Mouse (Mus musculus) thymus, adult 2 months (tissue): Measurements from ENCODE around the gene Trp53. TPM values are rescaled to one million over a fixed set of nuclear protein-coding genes. Genes with fewer than 3 reads are reported as not detected.
A peak's percentile ranks its signal among the peaks of the same experiment; 100 is the strongest.

Experiments used
- DNase-seq: peaks from one replicate; pipeline ENCODE4 v3.0.0; 2021
- H3K27ac ChIP-seq: fragments of 200-500 bp; 2 replicates; pipeline ENCODE4 v1.5.1; 2012; ENCODE audit warnings: low read length, control low read depth; ENCODE audit not compliant: control insufficient read depth, insufficient read depth
- H3K27me3 ChIP-seq: fragments of 200-500 bp; 2 replicates; pipeline ENCODE4 v1.6.1; 2012; ENCODE audit warnings: mild to moderate bottlenecking, low read length, moderate library complexity, mixed read lengths; ENCODE audit not compliant: control insufficient read depth, insufficient read depth
- H3K36me3 ChIP-seq: fragments of 200-500 bp; 2 replicates; pipeline ENCODE4 v1.6.1; 2012; ENCODE audit warnings: mild to moderate bottlenecking, low read length, moderate library complexity; ENCODE audit not compliant: control insufficient read depth, insufficient read depth
- H3K4me1 ChIP-seq: fragments of 200-500 bp; replicated peaks from 2 replicates; pipeline ENCODE4 v1.6.1; 2012; ENCODE audit warnings: low read length; ENCODE audit not compliant: control insufficient read depth, insufficient read depth
- H3K4me3 ChIP-seq: fragments of 200-500 bp; 2 replicates; pipeline ENCODE4 v1.5.1; 2012; ENCODE audit warnings: mild to moderate bottlenecking, low read length, control low read depth, moderate library complexity; ENCODE audit not compliant: control insufficient read depth, insufficient read depth
- CTCF ChIP-seq: fragments of 200-500 bp; IDR thresholded peaks from 2 replicates; pipeline ENCODE4 v1.5.1; 2012; ENCODE audit warnings: mild to moderate bottlenecking, control low read depth, low read length, moderate library complexity, borderline replicate concordance; ENCODE audit not compliant: control insufficient read depth, poor library complexity, insufficient read depth; ENCODE audit errors: extremely low read depth
- POLR2A ChIP-seq: fragments of 200-500 bp; IDR thresholded peaks from 2 replicates; pipeline ENCODE4 v1.6.1; 2012; ENCODE audit warnings: mild to moderate bottlenecking, low read length, control low read depth, moderate library complexity; ENCODE audit not compliant: control insufficient read depth, poor library complexity, insufficient read depth; ENCODE audit errors: extremely low read depth
- WGBS: fragments of 180-500 bp; shearing (Covaris S2); methylation state at CpG from one replicate; pipeline ENCODE4 v1.1.7; 2018; 5-methylcytosine and 5-hydroxymethylcytosine counted together
- polyA plus RNA-seq: library from polyadenylated mRNA; depleted of rRNA; stranded (reverse); fragments of >200 nt; gene quantifications from 2 replicates; pipeline ENCODE4 v1.2.3, GENCODE M21; 2012

Trp53 gene
- polyA plus RNA-seq, 1 experiment, result 266 TPM

DNA sequence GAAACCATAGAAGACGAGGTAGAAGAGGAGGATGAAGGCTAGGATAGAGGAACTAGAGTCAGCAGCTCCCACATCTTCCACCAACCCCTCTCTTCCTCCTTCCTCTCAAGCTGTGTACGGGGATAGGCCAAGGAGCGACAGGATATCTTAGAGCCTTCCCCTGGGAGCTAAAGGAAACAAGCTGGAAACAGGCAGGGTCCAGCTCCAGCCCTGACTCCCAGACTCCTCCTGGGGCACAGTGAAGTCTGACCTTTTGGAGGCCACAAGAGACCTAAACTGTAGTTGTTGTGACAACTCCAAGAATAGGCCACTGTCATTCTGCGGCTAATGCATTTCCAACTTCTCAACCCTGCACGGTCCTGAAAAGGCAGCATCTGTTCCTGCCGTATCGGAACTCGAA is 23.4 kb downstream of the Trp53 start:
- Histone ChIP-seq H3K36me3 (no peaks in the 10 kb centered on the region), H3K27me3 (peaks cover 6% of the 10 kb centered on the region; the same call in 1 of the 2 replicates), H3K27ac (no peak overlapping the region), H3K4me3 (no peak overlapping the region), H3K4me1 (peaks cover 17% of the 10 kb centered on the region)
- no peak for DNase-seq
- 84% methylated on average over 8 of the region's 8 CpGs for WGBS
- TF ChIP-seq CTCF, result no peak
- no peak for TF ChIP-seq POLR2A

DNA sequence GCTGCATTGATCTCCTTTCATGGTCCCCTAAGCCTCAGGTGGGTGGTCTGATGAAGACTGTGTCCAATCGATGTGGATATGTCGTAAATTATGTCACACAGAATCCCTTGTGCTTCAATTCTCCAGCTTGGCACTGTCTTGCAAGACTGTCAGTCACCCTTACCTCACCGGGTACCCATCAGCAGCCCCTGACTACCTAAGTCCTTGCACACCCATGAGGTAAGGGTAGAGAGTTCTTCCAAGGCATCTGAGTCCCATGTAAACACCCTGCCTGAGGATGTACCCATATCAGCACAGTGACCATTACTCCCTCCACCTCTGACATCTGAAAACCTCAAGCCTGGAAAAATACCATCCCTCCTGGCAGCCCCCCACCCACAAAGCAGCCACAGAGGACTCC is 24.2 kb downstream of the Trp53 start:
- no peak for TF ChIP-seq POLR2A
- no peak for TF ChIP-seq CTCF
- H3K27me3 ChIP-seq, result peaks cover 6% of the 10 kb centered on the region; the same call in 1 of the 2 replicates
- H3K36me3 ChIP-seq, result no peaks in the 10 kb centered on the region
- 77% methylated on average over 3 of the region's 3 CpGs for WGBS
- H3K4me3 ChIP-seq, result no peak overlapping the region
- H3K27ac ChIP-seq, result no peak overlapping the region
- DNase-seq, result no peak
- peaks cover 17% of the 10 kb centered on the region for H3K4me1 ChIP-seq

DNA sequence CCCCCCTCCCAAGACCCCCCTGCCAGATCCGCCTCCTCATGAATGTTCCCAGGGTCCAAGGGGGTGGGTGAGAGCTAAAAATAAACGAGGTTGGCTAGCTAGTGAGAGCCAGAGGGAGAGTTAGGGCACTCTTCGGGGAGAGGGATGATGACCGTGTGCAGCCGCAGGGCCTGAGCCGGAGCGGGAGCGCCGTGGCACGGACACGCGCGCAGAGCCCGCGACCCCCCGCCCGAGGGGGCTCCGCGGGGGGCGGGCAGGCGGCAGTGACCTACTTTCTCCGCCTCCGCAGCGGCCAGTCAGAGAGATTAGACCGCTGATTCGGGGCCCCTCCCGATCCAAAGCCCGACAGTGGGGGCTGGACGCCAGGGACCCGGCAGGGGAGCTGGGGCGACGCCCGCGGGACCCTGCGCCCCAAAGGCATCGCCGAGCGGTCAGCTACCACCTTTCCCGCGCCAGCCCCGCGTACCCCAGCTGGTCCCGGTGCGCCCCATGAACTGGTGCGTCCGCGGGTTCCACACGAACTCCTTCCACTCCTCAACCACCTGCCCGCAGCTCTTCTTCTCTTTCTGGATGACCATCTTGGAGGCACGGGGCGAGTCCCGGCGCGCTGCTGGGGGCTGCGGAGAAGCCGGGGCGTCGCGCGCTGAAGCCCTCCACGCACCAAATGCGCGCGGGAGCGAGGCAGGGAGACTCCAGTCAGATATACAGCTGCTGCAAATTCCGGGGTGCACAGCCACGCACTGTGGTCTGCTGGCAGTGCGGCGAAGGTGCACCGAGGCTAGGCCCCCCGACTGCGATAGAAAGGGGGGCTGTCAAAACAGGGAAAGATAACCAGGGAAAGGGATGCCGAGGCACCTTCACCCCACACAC is 24.9 kb downstream of the Trp53 start:
- no peak for DNase-seq
- no peak overlapping the region for H3K27ac ChIP-seq

DNA sequence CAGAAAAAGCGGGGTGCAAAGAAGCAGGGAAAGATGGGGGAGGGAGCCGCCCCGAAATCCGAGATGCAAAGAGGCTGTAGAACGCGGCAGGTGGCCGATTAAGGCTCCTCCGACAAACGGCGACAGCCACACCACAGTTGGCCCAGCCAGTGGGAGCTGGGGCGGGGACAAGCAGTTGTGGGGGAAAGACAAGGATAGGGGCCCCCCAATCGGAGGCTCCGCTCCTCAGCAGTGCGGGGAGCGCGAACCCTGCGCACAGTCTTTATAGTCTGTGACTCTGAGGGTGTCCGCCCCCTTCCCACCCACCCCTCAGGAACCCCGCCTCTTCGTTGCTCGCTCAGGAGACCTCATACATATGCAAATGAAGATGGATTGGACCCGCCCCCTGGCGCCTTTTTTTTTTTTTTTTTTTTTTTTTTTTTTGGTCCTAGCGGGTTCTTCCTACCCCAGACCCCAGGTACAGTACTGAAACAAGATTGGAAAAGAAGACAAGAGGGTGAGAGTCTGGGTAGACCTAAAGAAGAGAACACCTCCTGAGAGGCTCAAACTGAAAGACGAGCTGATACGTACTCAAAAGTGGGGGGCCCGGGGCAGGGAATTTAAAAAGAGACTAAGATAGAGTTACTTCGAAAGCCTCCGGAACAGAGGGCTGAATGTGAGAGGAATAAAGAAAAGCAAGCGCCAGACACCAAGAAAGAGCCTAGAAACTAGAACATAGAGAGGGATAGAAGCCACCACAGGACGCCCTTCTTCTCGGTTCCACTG is 25.7 kb downstream of the Trp53 start, which contains the start of gene Atp1b2:
Gene Atp1b2 (minus strand): TSS at position 217 of the 765 bp plus-strand sequence.
- WGBS, result 2% methylated on average over 32 of the region's 32 CpGs
- DNase-seq, result peak; percentile 71
- no peak for TF ChIP-seq CTCF
- TF ChIP-seq POLR2A, result peak; percentile 96
- Histone ChIP-seq H3K36me3 (no peaks in the 10 kb centered on the region), H3K4me3 (peak within 1 kb of the TSS; percentile 64), H3K27me3 (peaks cover 6% of the 10 kb centered on the region; the same call in 1 of the 2 replicates), H3K4me1 (peaks cover 17% of the 10 kb centered on the region), H3K27ac (no peak within 1 kb of the TSS)

More for the DNA sequence above, 24.9 kb downstream of the Trp53 start:
- TF ChIP-seq POLR2A, result no peak
- TF ChIP-seq CTCF, result no peak
- Histone ChIP-seq H3K4me1 (peaks cover 17% of the 10 kb centered on the region), H3K4me3 (peak overlapping the region; percentile 64), H3K27me3 (peaks cover 6% of the 10 kb centered on the region; the same call in 1 of the 2 replicates), H3K36me3 (no peaks in the 10 kb centered on the region)
- WGBS, result 2% methylated on average over 58 of the region's 73 CpGs

DNA sequence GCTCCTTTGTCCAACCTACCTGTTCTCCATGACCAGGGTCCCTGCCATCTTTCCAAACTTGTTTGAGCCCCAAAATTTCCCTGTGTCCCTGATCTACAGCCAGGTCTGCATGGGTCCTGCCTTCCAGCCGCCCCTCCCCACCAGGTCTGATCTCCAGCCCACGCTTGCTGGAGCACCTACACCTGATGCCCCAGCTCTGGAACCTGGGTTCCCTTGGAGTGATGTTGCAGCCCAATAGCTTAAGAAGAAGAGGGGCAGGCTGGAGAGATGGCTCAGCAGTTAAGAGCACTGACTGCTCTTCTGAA is 26.3 kb downstream of the Trp53 start:
- Histone ChIP-seq H3K27ac (no peak overlapping the region), H3K27me3 (peaks cover 6% of the 10 kb centered on the region; the same call in 1 of the 2 replicates), H3K4me1 (peaks cover 17% of the 10 kb centered on the region), H3K36me3 (no peaks in the 10 kb centered on the region), H3K4me3 (no peak overlapping the region)
- no peak for DNase-seq
- TF ChIP-seq POLR2A (no peak), CTCF (no peak)
- WGBS, result 90% methylated on average over 2 of the region's 2 CpGs

DNA sequence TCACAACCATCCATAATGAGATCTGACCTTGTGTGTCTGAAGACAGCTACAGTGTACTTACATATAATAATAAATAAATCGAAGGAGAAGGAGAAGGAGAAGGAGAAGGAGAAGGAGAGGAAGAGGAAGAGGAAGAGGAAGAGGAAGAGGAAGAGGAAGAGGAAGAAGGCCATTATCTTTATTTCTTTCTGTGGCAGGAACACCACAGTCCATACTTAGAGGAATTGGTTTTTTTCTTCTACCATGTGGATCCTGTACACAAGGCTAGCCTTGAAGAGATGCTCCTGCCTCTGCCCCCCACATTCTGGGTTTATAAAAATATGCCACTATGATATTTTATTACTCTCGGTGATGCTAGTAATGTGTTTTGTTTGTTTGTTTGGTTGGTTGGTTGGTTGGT is 26.7 kb downstream of the Trp53 start:
- peaks cover 17% of the 10 kb centered on the region for H3K4me1 ChIP-seq
- H3K27ac ChIP-seq, result no peak overlapping the region
- no peak overlapping the region for H3K4me3 ChIP-seq
- 69% methylated on average over 2 of the region's 2 CpGs for WGBS
- no peaks in the 10 kb centered on the region for H3K36me3 ChIP-seq
- peaks cover 6% of the 10 kb centered on the region; the same call in 1 of the 2 replicates for H3K27me3 ChIP-seq
- no peak for TF ChIP-seq CTCF
- TF ChIP-seq POLR2A, result no peak
- no peak for DNase-seq
